Mouse (Mus musculus) olfactory bulb, adult 2 months (tissue): ENCODE data around the gene Fam71f2. TPM values are rescaled to one million over a fixed set of nuclear protein-coding genes. Genes with fewer than 3 reads are reported as not detected.
A peak's percentile ranks its signal among the peaks of the same experiment; 100 is the strongest.

Experiments used
- H3K27ac ChIP-seq: fragments of 200-500 bp; 2 replicates; pipeline ENCODE4 v1.5.1; 2012; ENCODE audit warnings: low read depth, low read length; ENCODE audit not compliant: insufficient read depth
- H3K4me1 ChIP-seq: fragments of 200-500 bp; 2 replicates; pipeline ENCODE4 v1.6.1; 2012; ENCODE audit warnings: low read length; ENCODE audit not compliant: control insufficient read depth, insufficient read depth
- H3K4me3 ChIP-seq: fragments of 200-500 bp; 2 replicates; pipeline ENCODE4 v1.5.1; 2012; ENCODE audit warnings: mild to moderate bottlenecking, low read depth, low read length, moderate library complexity; ENCODE audit not compliant: insufficient read depth
- CTCF ChIP-seq: fragments of 200-500 bp; IDR thresholded peaks from 2 replicates; pipeline ENCODE4 v1.5.1; 2012; ENCODE audit warnings: low read depth, mild to moderate bottlenecking, low read length, moderate library complexity; ENCODE audit not compliant: insufficient read depth
- POLR2A ChIP-seq: fragments of 200-500 bp; IDR thresholded peaks from 2 replicates; pipeline ENCODE4 v1.6.1; 2012; ENCODE audit warnings: mild to moderate bottlenecking, low read depth, low read length, moderate library complexity; ENCODE audit not compliant: insufficient read depth
- WGBS: fragments of 180-500 bp; shearing (Covaris S2); methylation state at CpG from one replicate; pipeline ENCODE4 v1.1.7; 2018; 5-methylcytosine and 5-hydroxymethylcytosine counted together
- polyA plus RNA-seq: library from polyadenylated mRNA; stranded (reverse); fragments of >200 nt; gene quantifications from 2 replicates; pipeline ENCODE4 v1.2.4, GENCODE M21; 2012; ENCODE audit warnings: low replicate concordance; ENCODE audit not compliant: missing spikeins, insufficient read depth, insufficient read length

Gene Fam71f2
- polyA plus RNA-seq, 1 experiment: not detected

GRCm38 (mm10) chr6:29269006-29269668, 10.3 kb upstream of the Fam71f2 start:
- Histone ChIP-seq H3K27ac (no peak overlapping the region), H3K4me3 (no peak overlapping the region), H3K4me1 (peaks cover under 1% of the 10 kb centered on the region; the same call in 1 of the 2 replicates)
- TF ChIP-seq POLR2A: no peak
- 79% methylated on average over 6 of the region's 6 CpGs for WGBS

DNA sequence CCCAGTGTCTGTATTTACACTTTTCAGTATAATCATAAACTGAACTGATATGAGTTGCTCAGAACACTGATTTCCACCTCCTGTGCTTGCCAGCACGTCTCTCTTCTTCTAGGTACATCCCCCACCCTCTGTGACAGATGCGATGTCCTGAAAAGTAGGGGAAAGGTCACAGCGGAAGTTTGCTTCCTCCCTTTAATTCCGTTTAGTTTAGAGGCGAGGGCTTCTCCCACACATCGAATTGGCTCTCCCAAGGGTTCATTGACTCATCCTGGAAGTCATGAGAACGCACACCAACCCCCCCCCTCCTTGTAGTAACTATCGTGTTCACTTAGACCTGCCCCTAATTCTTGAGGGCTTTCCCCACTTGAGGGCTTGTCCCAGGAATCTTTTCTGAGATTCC, 8.4 kb upstream of the Fam71f2 start:
- TF ChIP-seq CTCF (no peak), POLR2A (no peak)
- H3K4me3 ChIP-seq: no peak overlapping the region
- H3K27ac ChIP-seq: no peak overlapping the region
- WGBS: 18% methylated on average over 8 of the region's 8 CpGs
- H3K4me1 ChIP-seq: no peaks in the 10 kb centered on the region

DNA sequence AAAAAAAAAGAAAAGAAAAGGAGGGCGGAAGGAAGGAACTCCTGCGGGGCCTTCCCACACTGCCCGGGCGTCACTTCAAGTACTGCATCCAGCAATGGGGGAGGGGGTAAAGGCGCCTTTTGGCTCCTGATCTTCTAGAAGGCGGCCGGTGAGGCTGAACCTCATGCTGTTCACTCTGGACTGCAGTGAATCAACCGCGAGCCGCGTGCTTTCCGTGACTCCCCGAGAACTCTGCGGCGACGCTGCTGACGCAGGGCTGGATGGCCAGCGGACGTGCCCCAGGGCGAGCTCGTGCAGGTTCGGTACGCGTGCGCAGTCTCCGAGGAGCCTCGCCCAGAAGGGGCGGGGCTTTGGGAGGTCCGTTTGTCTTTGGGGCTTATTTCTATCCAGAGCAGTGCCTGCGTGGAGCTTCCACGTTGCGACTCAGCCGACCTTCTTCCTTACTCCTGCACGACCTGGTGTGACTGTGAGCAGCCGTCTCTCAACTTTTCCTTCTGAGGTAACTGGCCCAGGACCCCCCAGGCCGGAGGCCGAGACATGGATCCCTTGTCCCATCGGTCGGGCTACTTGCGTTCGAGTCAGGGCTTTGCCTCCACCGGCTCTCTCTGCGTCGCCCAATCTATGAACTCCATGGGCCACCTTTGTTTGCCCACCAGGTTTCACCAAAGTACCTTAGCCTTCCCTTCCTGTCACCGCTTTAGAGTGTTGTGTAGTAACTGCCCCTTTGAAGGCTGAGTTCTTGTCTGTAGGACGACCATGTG, 6.9 kb upstream of the Fam71f2 start, which contains the start of gene Hilpda:
Hilpda (plus strand) TSS at position 177 of the 761 bp plus-strand sequence.
- TF ChIP-seq POLR2A: peak; percentile 79
- TF ChIP-seq CTCF: no peak
- Histone ChIP-seq H3K27ac (0 out of 2 replicates have a peak within 1 kb of the TSS, but pooled peaks have one; percentile 68), H3K4me3 (peak within 1 kb of the TSS; percentile 70), H3K4me1 (no peaks in the 10 kb centered on the region)
- under 1% methylated on average over 46 of the region's 46 CpGs for WGBS

DNA sequence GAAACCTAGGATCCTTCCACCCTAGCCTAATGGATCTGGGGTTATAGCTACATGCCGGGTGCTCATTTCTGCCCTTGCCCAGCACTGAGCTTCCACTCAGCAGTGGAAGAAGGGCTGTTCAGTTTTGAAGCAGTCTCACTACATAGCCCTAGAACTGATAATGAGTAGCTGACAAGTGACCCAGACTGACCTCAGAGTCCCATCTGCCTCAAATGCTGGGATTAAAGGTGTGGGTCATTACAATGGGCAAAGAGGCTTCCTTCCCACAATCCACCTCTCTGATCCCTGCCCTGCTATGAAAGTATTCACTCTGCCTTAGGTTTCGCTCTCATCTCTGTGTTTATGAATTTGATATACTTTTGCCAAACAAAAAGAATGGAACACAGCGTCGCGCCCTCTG, 2.6 kb upstream of the Fam71f2 start:
- Histone ChIP-seq H3K4me1 (no peaks in the 10 kb centered on the region), H3K27ac (no peak overlapping the region), H3K4me3 (no peak overlapping the region)
- TF ChIP-seq POLR2A (no peak), CTCF (no peak)
- WGBS: 97% methylated on average over 5 of the region's 5 CpGs

GRCm38 (mm10) chr6:29278513-29279267, 703 bp upstream of the Fam71f2 start:
- Histone ChIP-seq H3K4me1 (no peaks in the 10 kb centered on the region), H3K4me3 (no peak overlapping the region), H3K27ac (no peak overlapping the region)
- 30% methylated on average over 8 of the region's 8 CpGs for WGBS
- TF ChIP-seq CTCF (no peak), POLR2A (no peak)

DNA sequence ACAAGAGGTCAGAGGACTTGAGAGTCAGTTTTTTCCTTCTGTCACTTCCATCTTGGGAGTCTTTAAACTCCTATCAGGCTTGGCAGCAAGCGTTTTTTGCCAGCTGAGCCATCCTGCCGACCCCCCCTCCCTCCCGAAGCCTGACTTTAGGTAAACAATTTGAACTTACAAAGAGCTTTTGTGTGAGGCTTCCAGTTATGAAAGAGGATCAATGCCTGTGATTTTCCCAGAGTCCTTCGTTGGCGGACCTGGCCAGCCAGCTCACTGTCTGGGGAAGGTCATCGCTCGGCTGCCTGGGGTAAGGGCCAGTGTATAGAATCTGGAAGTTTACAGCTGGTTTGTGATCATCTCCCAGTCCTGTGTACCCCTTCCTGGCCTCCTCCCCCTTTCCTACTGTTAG, 1.3 kb downstream of the Fam71f2 start:
- TF ChIP-seq CTCF (no peak), POLR2A (no peak)
- Histone ChIP-seq H3K4me1 (no peaks in the 10 kb centered on the region), H3K27ac (no peak overlapping the region), H3K4me3 (no peak overlapping the region)
- 49% methylated on average over 7 of the region's 7 CpGs for WGBS

- WGBS: 86% methylated on average over 7 of the region's 7 CpGs
- Histone ChIP-seq H3K4me3 (no peak overlapping the region), H3K4me1 (no peaks in the 10 kb centered on the region), H3K27ac (no peak overlapping the region)
- TF ChIP-seq CTCF (no peak), POLR2A (no peak)
Measured at GRCm38 (mm10) chr6:29286870-29287269, 7.5 kb downstream of the Fam71f2 start.

GRCm38 (mm10) chr6:29287481-29287880, 8.1 kb downstream of the Fam71f2 start:
- TF ChIP-seq CTCF: no peak
- TF ChIP-seq POLR2A: no peak
- Histone ChIP-seq H3K27ac (no peak overlapping the region), H3K4me3 (no peak overlapping the region), H3K4me1 (no peaks in the 10 kb centered on the region)
- 61% methylated on average over 6 of the region's 6 CpGs for WGBS

GRCm38 (mm10) chr6:29287944-29288343, 8.6 kb downstream of the Fam71f2 start:
- TF ChIP-seq POLR2A (no peak), CTCF (no peak)
- WGBS: 69% methylated on average over 5 of the region's 5 CpGs
- no peak overlapping the region for H3K27ac ChIP-seq
- no peaks in the 10 kb centered on the region for H3K4me1 ChIP-seq
- H3K4me3 ChIP-seq: no peak overlapping the region
